Mouse (Mus musculus) cerebellum, adult 2 months (tissue): ENCODE measurements around the gene Pus7.

ENCODE experiments used
- CTCF ChIP-seq: fragments of 200-500 bp; IDR thresholded peaks from 2 replicates; pipeline ENCODE4 v1.5.1; 2011; ENCODE audit warnings: low read depth, mild to moderate bottlenecking, control low read depth, low read length, moderate library complexity, borderline replicate concordance; ENCODE audit not compliant: insufficient read depth
- POLR2A ChIP-seq: fragments of 200-500 bp; IDR thresholded peaks from 2 replicates; pipeline ENCODE4 v1.6.1; 2011; ENCODE audit warnings: low read length, control low read depth, borderline replicate concordance; ENCODE audit not compliant: insufficient read depth

DNA sequence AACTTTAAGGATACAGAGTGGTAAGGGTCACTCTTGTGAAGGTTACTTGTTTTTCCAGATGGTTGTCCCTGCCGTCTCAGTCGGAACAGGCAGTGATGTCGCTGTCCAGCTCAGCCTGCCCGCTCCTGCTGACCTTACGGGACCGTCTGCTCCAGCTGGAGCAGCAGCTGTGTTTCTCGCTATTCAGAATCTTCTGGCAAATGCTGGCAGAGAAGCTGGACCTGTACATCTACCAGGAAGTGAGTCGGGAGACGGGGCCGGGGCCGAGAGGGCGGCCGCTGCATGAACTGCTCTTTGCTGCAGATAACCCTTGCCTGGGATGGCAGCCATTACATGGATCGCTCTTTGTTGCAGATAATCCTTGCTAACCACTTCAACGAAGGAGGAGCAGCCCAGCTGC is 33.2 kb upstream of the Pus7 start:
- TF ChIP-seq CTCF, result no peak
- no peak for TF ChIP-seq POLR2A
